Mouse (Mus musculus): ENCODE data around the gene Gna13.

Gene Gna13

GRCm38 (mm10) chr11:109349652-109350316, 12.8 kb upstream of the Gna13 start:
- no peak for DNase-seq (ENCODE audit: low read depth, low spot score)

GRCm38 (mm10) chr11:109350317-109350714, 12.3 kb upstream of the Gna13 start:
- DNase-seq (ENCODE audit: low read depth, low spot score): no peak

- DNase-seq (ENCODE audit: low read depth, low spot score): no peak
Measured at GRCm38 (mm10) chr11:109351489-109351888, 11.1 kb upstream of the Gna13 start.

GRCm38 (mm10) chr11:109353391-109354235, 9.0 kb upstream of the Gna13 start:
- DNase-seq (ENCODE audit: low read depth, low spot score): no peak

GRCm38 (mm10) chr11:109354236-109354613, 8.4 kb upstream of the Gna13 start:
- DNase-seq (ENCODE audit: low read depth, low spot score): no peak

- DNase-seq (ENCODE audit: low read depth, low spot score): no peak
Measured at GRCm38 (mm10) chr11:109355771-109356388, 6.8 kb upstream of the Gna13 start.

GRCm38 (mm10) chr11:109357171-109357570, 5.5 kb upstream of the Gna13 start:
- DNase-seq (ENCODE audit: low read depth, low spot score): no peak

GRCm38 (mm10) chr11:109358549-109358948, 4.1 kb upstream of the Gna13 start:
- DNase-seq (ENCODE audit: low read depth, low spot score): no peak

- DNase-seq (ENCODE audit: low read depth, low spot score): no peak
Measured at GRCm38 (mm10) chr11:109359043-109359752, 3.4 kb upstream of the Gna13 start.

- DNase-seq (ENCODE audit: low read depth, low spot score): no peak
Measured at GRCm38 (mm10) chr11:109360102-109360501, 2.5 kb upstream of the Gna13 start.

GRCm38 (mm10) chr11:109360581-109361040, 2.0 kb upstream of the Gna13 start:
- DNase-seq (ENCODE audit: low read depth, low spot score): no peak

- DNase-seq (ENCODE audit: low read depth, low spot score): peak; percentile 33
Measured at GRCm38 (mm10) chr11:109361241-109361630, 1.4 kb upstream of the Gna13 start.

- DNase-seq (ENCODE audit: low read depth, low spot score): peak; percentile 64
Measured at GRCm38 (mm10) chr11:109361631-109362462, 784 bp upstream of the Gna13 start.

- DNase-seq (ENCODE audit: low read depth, low spot score): peak; percentile 33
Measured at GRCm38 (mm10) chr11:109363191-109364133, 831 bp downstream of the Gna13 start.

GRCm38 (mm10) chr11:109364337-109364736, 1.7 kb downstream of the Gna13 start:
- DNase-seq (ENCODE audit: low read depth, low spot score): no peak

GRCm38 (mm10) chr11:109364881-109365280, 2.2 kb downstream of the Gna13 start:
- no peak for DNase-seq (ENCODE audit: low read depth, low spot score)

GRCm38 (mm10) chr11:109365818-109366217, 3.2 kb downstream of the Gna13 start:
- DNase-seq (ENCODE audit: low read depth, low spot score): no peak

GRCm38 (mm10) chr11:109366802-109367579, 4.4 kb downstream of the Gna13 start:
- DNase-seq (ENCODE audit: low read depth, low spot score): no peak

Data from 3T3-L1 (cell line).